Mouse (Mus musculus) neural tube, embryonic 10.5 days (tissue): ENCODE results near the gene Comt.
A peak's percentile ranks its signal among the peaks of the same experiment; 100 is the strongest.

Experiments used
- DNase-seq: peaks from one replicate; pipeline ENCODE4 v3.0.0-alpha.2; 2017; ENCODE audit warnings: low spot score; ENCODE audit errors: extremely low spot score

The Comt gene

DNA sequence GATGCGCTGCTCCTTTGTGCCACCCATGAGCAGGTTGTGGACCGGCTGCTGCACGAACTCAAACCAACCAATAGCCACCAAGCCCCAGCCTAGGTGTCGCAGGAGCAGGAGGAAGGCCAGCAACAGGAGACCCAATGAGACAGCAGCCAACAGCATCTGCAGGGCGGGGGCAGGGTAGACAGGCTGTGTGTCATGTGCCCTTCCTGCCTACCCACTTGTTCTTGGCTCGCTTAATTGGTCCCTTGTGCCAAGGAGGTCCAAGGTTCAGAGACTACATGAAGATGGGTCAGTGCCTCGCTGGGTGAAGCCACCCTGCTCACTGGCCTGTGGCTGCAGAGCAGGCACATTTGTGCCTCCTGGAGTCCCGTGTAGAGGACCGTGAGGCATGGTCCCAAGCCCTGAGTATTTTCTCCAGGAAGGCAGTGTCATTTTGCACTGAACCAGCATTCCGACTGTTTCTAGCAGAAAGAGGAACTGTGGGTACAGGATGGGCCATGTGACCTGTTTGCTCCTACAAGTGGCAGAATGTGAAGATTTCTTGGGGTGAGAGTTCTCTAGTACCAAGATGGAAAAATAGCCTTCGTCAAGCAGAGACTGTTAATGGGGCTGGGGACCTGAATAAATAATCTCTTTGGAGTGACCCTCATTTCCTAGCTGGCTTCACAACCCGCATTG, 14.7 kb downstream of the Comt start:
- DNase-seq: no peak

DNA sequence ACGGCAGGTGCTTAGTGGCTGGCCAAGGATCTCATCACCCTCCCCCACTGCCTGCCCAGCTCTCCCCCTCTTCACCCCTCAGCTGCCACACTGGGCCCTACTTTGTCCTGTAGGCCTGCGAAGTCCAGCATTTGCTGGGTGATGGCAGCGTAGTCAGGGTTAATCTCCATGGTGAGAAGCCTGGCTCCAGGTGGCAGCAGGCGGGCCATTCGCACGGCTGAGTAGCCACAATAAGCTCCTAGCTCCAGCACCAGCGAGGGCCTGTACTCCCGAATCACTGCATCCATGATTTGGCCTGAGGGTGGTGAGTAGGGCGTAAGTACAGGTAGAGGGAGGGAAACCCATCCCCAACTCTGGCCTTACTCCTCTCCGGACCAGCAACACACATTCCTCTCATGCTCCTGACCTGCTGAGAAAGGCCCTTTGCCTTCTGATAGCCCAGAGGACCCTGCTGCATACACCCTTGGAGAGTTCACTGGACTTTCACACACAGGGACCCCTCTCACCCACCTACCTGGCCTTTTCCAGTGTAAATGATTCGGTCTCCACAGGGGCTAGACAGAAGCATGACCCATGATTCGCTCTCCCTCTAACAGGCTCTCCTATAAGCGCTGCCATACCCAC, 15.5 kb downstream of the Comt start:
- DNase-seq: no peak

DNA sequence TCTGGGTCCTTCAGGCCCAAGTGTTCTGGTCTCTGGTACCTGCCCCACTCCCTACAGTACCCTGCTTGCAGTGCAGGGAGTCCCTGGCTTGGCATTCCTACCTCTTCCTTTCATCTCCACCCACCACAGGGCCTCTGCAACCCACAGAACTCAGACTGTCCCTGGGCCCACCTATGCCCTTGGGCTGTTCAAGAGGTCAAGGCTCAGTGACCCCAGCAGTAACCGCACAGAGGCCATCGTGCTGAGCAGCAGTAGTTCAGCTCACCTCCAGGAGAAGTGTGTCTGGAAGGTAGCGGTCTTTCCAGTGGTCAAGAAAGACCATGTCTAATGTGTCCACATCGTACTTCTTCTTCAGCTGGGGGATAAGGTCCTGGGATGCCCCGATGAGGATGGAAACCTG, 16.2 kb downstream of the Comt start:
- no peak for DNase-seq

DNA sequence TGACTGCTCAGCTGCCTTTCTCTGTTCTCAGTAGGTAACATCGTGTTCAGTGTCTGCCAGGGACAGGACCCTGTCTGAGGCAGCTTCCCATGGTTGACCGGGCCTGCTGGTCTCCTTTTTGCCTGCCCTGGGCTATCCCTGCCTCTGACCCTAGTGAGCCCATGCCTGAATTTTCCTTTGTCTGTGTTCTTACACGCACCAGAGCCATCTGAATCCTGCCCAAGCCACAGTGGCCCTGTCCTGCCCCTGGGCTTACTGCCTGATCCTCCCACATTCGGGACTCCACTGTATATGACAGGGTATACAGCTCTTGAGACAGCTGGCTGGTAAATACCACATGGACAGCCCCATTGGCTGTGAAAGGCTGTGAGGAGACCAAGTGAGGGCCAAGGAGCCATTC, 16.9 kb downstream of the Comt start:
- DNase-seq: no peak

DNA sequence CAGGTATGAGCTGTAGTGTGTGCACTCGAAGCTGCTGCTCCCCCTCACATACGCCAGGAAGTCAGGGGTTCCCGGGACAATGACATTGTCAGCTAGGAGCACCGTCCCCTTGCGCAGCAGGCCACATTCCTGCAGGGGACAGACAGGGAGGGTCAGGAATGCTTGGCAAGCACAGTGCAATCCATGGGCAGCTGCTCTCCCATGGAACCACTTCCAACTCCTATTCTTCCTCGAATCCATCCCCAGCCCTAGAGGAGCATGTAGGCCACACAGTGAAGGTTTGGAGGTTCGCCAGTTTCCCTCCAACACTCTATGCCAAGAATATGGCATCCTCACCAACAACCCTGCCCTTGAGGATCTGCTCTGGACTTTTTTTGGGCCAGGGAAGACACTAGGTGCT, 18.7 kb downstream of the Comt start:
- DNase-seq: no peak

DNA sequence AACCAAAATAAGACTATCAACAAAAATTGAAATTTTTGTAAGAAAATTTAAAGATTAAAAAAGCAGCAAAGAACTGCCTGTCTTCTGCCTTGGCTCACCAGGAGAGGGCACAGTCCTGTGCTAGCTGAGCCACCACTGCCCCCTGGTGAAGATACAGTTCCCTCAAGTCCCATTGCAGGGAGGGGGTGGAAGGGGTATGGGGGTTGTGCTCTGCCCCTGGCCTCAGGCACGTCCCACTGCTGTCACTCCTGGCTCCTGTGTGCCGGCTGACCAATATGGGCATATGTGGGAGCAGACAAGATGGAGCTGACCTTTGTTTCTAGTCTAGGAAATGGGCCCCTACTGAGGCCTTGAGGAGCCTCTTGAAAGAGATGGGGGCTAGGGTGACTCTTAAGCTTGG, 20.4 kb downstream of the Comt start:
- DNase-seq: no peak

DNA sequence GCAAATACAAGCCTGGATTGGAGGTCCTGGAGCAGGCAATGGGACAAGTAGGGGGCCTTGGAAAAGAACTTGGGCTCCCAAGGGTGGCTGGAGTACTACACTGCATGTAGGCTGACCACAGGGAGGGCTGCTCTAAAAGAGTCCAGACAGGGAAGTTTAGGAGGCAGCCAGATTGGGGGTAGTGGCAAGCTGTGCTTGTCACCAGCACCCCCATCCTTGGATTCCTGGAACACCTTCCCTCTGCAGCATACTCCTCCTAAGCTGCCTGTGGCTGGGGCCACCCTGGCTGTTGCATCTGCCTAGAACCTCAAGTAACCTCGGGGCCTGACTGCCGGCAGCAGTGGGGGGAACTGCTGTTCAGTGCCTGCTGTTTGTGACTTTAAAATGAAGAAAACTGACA, 20.8 kb downstream of the Comt start:
- no peak for DNase-seq

DNA sequence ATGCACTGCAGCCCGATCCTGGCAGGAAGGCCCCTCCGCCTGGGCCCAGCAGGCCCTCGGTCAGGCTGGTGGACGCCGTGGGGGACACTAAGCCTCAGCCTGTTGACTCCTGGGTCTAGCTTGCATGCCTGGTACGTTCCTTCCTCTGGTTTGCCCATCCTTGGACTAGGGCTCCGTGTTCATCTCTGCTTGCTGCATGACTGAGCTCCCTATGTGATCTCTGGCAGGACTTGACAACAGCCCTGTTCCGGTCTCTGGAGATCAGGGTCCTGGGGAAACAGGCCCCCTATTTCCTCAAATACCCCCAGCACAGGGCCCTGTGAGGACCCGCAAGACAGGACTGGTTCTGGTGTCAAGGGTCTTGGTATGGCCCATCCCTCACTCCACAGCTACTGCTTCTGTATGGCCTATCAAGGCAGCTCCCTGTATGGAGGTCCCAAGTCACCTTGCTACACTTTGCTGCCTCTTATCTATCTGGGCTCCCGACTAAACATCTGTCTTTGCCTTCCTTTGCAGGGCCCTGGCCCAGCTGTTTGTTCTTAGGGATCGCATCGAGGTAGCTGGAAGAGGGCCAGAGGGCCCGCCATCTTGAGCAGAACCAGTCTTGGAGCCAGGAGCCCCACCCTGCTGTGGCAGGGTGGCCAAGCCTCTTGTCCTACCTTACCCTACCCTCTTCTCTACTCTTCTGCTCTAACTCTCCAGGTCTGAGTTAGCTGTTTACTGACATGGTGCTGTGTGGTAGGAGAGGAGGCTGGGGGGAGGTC, 21.4 kb downstream of the Comt start:
- DNase-seq: no peak

DNA sequence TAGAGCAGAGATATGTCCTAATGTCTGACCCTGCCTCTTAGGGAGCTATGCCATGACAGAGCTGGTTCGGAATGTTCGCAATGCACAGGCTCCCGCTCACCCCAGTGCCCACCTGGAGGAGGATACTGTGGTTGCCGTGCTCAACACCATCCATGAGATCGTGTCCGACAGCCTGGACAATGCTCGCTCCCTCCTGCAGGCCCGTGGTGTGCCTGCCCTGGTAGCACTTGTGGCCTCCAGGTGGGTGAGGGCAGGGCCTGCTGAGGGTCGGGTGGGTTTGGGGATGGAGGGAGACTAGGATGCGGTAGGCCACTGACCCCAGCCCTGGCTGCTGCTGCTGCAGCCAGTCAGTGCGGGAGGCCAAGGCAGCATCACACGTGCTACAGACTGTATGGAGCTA, 23.4 kb downstream of the Comt start:
- no peak for DNase-seq

DNA sequence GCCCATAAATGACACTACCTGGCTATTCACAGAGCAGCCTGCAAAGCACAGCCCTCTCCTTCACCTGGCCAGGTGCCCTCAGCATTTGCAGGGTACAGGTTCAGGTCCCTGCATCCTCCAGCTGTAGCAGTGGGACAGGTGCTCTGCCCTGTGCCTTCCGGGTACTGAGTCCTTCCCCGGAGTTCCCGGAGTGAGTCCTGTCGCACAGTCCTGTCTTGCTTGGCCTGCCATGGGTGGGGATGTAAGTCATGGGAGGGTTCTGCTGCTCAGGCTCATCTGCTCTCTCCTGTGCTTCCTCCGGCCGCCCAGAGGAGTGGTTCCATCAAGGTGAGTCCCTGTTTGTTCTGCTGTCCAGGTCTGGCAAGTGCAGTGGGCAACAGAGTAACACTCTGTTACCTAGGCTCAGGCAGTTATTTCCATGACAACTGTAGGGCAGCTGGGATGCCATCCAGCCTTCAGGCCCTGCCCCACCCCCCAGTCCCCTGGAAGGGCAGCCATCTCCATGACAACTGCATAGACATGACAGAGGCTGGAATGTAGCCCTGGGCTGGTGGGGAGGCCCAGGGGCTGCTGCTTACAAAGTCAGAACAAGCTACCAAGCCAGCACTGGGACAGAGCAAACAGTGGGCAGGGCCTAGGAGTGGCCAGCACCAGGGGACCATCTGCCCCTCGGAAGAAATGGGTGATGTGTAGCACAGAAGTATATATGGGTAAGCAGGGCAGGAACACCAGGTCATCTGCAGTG, 26.0 kb downstream of the Comt start:
- peak; percentile 77 for DNase-seq

DNA sequence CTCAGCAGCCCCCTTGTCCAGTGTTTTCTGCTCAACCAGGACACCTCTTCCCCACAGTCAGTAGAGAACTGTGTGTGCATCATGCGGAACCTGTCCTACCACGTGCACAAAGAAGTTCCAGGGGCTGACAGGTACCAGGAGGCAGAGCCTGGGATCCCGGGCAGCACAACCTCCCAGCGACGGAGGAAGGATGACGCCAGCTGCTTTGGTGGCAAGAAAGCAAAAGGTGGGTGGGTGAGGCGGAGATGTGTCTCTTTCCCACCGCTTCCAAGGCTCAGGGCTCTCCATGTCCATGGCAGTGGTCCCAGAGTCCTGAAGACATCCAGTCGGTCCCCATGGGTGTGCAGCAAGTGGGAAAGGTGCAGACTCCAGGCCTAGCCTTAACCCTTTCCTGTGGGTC, 26.6 kb downstream of the Comt start:
- DNase-seq: no peak

DNA sequence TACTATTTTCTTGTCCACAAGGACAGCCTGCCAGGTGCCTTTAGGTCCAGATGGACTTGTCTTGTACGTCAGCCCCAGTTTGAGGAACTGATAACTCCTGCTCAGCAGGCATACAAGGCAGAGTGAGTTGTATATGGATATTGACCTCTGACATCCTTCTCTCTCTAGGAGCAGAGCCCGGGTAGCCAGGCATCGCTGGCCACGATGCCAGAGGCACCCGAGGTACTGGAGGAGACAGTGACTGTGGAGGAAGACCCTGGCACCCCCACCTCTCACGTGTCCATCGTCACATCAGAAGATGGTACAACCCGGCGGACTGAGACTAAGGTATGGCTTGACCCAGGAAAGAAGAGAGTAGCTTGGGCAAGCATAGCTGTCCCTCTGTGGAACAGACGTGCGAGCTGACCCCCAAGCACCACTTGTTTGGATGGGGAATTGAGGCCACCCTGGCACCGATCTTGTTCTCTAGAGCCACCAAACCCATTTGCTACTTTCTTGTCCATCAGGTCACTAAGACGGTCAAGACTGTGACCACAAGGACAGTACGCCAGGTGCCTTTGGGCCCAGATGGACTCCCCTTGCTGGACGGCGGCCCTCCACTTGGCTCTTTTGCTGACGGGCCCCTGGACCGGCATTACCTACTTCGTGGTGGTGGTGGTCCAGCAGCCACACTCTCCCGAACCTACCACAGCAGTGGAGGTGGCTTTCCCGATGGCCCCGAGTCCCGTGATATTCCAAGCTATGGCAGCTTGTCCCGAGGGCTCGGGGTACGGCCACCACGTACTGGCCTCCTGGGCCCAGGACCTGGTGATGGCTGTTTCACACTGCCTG, 29.6 kb downstream of the Comt start:
- DNase-seq: no peak

DNA sequence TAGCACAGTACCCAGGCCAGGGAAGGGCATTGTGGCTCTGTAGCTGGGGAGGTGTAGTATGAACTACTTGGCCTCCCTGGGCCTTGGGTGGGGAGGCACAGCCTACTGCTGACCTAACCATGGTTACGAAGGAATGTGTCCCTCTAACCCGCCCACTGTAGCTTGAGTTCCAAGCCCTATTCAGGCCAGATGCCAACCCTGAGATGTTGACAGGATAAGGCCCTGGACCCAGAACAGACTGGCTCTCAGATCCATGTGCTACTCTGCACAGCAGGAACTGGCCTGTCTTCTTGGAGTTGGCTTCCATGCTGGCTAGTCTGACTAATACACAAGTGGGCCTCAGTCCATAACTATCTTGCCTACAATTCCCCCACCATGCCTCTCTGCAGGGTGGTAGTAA, 30.5 kb downstream of the Comt start:
- DNase-seq: no peak

DNA sequence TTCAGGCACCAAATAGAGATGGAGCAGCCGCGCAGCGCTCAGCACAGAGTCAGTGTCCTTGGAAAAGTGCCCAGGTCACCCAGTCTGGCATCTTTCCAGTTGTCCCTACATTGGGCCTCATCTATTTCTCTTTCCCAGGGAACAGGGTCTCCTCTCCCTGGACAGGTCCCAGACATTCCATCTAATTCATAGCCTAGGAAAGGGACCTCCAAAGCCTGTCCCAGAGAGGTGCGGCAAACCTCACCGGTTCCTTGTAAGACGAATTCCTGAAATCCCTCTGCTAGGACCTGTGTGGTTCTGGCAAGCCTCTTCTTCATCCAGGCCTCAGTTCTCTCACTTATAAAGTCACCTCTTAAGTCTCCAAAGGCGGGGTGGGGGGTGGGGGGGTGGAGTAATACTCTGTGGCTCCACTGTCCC, 31.0 kb downstream of the Comt start:
- no peak for DNase-seq

DNA sequence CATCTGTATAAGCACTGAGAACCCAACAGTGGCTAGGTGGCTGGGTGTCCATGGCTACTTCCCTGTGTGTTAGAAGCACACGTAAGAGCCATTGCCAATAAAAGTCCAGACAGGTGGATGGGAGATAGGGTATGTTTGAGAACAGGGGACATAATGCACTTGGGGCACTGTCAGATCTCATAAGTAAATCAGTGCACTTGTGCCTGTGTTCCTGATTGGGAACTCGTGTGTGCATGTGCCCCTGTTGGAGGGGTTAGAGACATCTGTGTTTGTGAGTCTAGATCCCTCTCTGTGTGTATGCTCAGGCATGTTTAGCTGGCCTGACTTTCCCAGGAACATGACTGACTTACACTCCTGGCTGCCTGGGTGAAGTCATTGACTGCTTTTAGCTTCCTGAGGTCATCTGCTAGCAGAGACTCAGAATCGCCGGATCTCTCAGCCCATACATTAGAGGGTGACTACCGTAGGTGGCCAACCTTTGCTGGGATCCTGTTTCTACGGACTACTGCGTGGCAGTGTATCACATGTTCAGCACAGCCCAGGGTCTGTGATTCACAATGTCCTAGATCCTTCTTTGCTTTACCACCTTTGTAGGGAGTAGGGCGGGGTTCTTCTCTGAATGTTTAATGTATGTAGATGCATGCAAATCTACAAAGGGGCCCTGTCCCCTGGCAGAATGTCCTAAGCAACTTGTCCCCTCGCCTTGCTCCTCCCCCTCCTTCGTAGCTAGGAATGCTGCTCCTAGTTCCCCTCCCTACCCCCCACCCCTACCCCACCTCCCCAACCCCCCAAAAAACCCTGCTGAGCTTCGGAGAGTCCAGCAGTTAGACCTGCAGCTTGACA, 31.7 kb downstream of the Comt start:
- DNase-seq: no peak

DNA sequence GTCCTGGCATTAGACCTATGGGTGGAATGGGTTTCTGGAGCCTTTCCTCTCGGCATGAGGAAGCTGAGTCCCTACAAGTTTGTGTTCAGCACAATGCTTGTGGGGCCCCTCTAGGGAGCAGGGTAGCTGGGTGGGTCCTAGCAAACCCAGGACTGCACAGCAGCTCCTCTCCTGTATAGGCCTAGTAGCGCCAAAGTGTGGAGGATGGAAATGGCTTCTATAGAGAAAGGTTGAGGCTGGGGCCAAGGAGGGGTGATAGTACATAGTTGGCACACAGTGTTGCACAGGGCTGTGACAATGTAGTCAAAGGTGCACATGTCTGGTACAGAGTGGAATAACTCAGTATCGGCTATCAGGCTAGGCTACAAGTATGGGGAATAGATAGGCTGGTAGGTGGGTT, 32.6 kb downstream of the Comt start:
- DNase-seq: no peak

DNA sequence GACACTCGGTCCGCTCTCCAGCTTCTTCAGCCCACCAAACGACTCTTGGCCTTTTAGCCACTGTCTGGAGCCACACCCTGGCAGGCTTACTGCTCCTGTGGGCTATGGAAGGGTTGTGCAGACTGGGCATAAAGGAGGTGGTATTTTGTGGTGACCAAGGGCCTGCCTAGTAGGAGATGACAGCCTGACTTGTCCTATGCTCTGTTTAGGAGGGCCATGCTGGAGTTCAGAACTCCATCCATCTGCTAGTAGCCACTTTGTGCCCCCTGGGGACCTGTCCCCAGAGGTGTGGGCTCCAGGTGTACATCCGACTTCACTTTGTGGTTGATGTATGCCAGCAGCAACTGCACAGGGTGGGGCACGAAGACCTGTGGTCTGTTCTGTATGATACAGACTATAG, 33.1 kb downstream of the Comt start:
- DNase-seq: no peak

DNA sequence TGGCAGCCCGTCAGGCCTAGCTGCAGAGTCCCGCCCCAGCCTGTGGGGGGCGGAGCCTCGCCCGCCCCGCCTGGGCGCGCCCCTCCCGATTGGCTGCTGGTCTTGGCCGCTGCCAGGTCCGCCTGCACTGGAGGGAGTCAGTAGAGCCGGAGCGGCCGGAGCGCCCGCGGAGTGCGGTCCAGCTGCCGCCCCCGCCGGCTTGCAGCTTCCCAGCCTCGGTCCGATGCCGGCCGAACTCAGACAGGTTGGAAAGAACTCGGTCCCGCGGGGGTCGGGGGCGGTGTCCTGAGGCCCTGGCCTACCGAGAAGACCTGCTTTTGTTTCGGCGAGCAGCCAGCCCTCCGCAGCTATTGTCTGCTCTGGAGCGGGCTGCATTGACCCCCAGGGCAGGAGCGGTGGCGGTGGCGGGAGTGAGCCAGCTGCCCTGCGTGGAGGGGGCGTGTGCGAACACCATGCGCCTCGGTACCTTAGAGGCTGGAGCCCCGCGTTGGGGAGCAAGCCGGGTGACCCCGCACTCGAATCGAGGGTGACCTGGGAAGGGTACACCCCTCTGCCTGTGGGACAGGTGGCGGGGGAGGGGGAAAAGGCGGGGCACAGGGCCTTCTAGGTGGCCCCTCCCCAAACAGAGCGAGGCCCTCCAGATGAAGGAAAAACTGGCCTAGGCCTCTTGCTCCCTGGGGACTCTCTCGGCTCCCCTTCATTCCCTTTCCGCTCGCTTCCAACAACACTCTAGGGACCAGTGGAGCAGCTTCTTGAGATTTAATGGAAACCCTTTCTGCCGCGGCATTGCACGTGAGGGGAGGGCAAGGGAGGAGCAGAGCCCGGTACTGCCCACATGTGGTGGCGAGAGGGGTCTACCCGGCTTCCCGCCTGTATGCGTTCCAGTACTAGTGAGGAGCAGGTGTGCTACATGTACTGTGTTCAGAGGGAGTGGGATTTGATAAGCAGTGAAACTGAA, 33.9 kb downstream of the Comt start:
- peak; percentile 88 for DNase-seq

DNA sequence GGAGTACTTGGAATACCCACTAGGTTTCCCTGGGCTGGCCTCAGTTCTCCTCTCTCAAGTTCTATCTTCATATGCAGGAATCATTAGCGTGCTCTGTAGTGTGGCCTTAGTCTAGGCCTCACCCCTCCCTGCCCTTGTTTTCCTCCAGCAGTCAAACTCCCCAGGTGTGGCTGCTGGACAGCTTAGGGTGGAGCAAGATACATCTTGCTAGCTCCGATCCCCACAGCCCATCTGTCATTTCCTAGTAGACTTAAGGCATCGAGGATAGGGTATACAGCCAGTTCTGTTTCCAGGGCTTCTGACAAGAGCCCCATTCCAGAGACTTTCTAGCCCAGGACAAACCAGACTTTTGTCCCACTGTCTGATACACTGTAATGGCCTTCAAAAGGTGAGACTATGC, 34.9 kb downstream of the Comt start:
- no peak for DNase-seq
